Mouse (Mus musculus) embryonic fibroblast, embryonic 13.5 days (primary cell): ENCODE results near the gene Mov10.

Source experiments
- CTCF ChIP-seq: IDR thresholded peaks from 2 replicates; pipeline ENCODE4 v1.5.1; 2011; ENCODE audit warnings: mild to moderate bottlenecking, control low read depth, low read length, moderate library complexity, borderline replicate concordance; ENCODE audit not compliant: insufficient read depth
- POLR2A ChIP-seq: IDR thresholded peaks from 2 replicates; pipeline ENCODE4 v1.6.1; 2011; ENCODE audit warnings: low read depth, mild to moderate bottlenecking, control low read depth, low read length, moderate library complexity

- TF ChIP-seq CTCF: no peak
- TF ChIP-seq POLR2A: no peak
Observed at GRCm38 (mm10) chr3:104865341-104865788, 47.0 kb upstream of the Mov10 start.
